Mouse (Mus musculus) heart, embryonic 15.5 days (tissue): ENCODE data around the gene Olfr775. TPM values are rescaled to one million over a fixed set of nuclear protein-coding genes. Genes with fewer than 3 reads are reported as not detected.

Experiments
- ATAC-seq: fragments of 200-750 bp; cut with Nextera tagmentation; replicated peaks from 2 replicates; pipeline ENCODE4 v1.8.0; 2017; ENCODE audit warnings: low read depth, moderate TSS enrichment; ENCODE audit not compliant: insufficient number of reproducible peaks, insufficient read depth, low FRiP score
- H3K27ac ChIP-seq: fragments of 300-500 bp; sonication (generic); 2 replicates; pipeline ENCODE4 v1.5.1; 2015; ENCODE audit warnings: mild to moderate bottlenecking, inconsistent platforms
- H3K27me3 ChIP-seq: fragments of 300-500 bp; sonication (generic); 2 replicates; pipeline ENCODE4 v1.6.1; 2015; ENCODE audit warnings: inconsistent platforms
- H3K36me3 ChIP-seq: fragments of 300-500 bp; sonication (generic); 2 replicates; pipeline ENCODE4 v1.6.1; 2015; ENCODE audit warnings: mild to moderate bottlenecking, inconsistent platforms
- H3K4me1 ChIP-seq: fragments of 300-500 bp; sonication (generic); replicated peaks from 2 replicates; pipeline ENCODE4 v1.6.1; 2015; ENCODE audit warnings: inconsistent platforms
- H3K4me2 ChIP-seq: fragments of 300-500 bp; sonication (generic); 2 replicates; pipeline ENCODE4 v1.6.1; 2015; ENCODE audit warnings: inconsistent platforms, mild to moderate bottlenecking, moderate library complexity
- H3K4me3 ChIP-seq: fragments of 300-500 bp; sonication (generic); 2 replicates; pipeline ENCODE4 v1.5.1; 2015; ENCODE audit warnings: mild to moderate bottlenecking, inconsistent platforms
- H3K9ac ChIP-seq: fragments of 300-500 bp; sonication (generic); 2 replicates; pipeline ENCODE4 v1.6.1; 2015; ENCODE audit warnings: mild to moderate bottlenecking, inconsistent platforms
- H3K9me3 ChIP-seq: fragments of 300-500 bp; sonication (generic); replicated peaks from 2 replicates; pipeline ENCODE4 v1.6.1; 2016; ENCODE audit warnings: inconsistent platforms
- WGBS: fragments of 180-500 bp; shearing (Covaris S2); methylation state at CpG from one replicate; pipeline ENCODE4 v1.1.7; 2015; ENCODE audit warnings: mixed read lengths; 5-methylcytosine and 5-hydroxymethylcytosine counted together
- polyA plus RNA-seq: library from polyadenylated mRNA; unstranded; fragments of >200 nt; fragmentation: Nextera tagmentation; extraction: Ambion mirVana; gene quantifications from 2 replicates; pipeline ENCODE4 v1.2.1, GENCODE M21; 2015

Olfr775 gene
- polyA plus RNA-seq = not detected in 2 replicates

- Histone ChIP-seq H3K9ac (no peak within 1 kb of the TSS), H3K36me3 (no peaks in the 10 kb centered on the region), H3K4me3 (no peak within 1 kb of the TSS), H3K4me1 (no peaks in the 10 kb centered on the region), H3K27me3 (no peaks in the 10 kb centered on the region), H3K27ac (no peak within 1 kb of the TSS), H3K4me2 (no peak within 1 kb of the TSS), H3K9me3 (no peaks in the 10 kb centered on the region)
- no peak for ATAC-seq
- WGBS = 70% methylated on average over 3 of the region's 3 CpGs
Measured at GRCm38 (mm10) chr10:129248112-129248511, at the start of gene Olfr775. Gene Olfr775, plus strand, starts transcription at chr10:129248412.

GRCm38 (mm10) chr10:129230737-129231136 is 17.5 kb upstream of the Olfr775 start:
- 59% methylated on average over 1 of the region's 1 CpGs for whole genome bisulfite sequencing
- no peak for ATAC-seq
- H3K27me3 ChIP-seq = no peaks in the 10 kb centered on the region
- no peaks in the 10 kb centered on the region for H3K4me1 ChIP-seq
- H3K4me2 ChIP-seq = no peak overlapping the region
- no peaks in the 10 kb centered on the region for H3K9me3 ChIP-seq
- no peak overlapping the region for H3K4me3 ChIP-seq
- H3K9ac ChIP-seq = no peak overlapping the region
- no peaks in the 10 kb centered on the region for H3K36me3 ChIP-seq
- no peak overlapping the region for H3K27ac ChIP-seq

- Histone ChIP-seq H3K4me1 (no peaks in the 10 kb centered on the region), H3K4me2 (no peak within 1 kb of the TSS), H3K27me3 (no peaks in the 10 kb centered on the region), H3K27ac (no peak within 1 kb of the TSS), H3K9me3 (no peaks in the 10 kb centered on the region), H3K4me3 (no peak within 1 kb of the TSS), H3K36me3 (no peaks in the 10 kb centered on the region), H3K9ac (no peak within 1 kb of the TSS)
- no peak for ATAC-seq
- WGBS = 67% methylated on average over 2 of the region's 2 CpGs
Measured at GRCm38 (mm10) chr10:129235904-129236303, 12.3 kb upstream of the Olfr775 start, which contains the start of gene Olfr774. Gene Olfr774, plus strand, starts transcription at chr10:129236204.

GRCm38 (mm10) chr10:129258827-129259226 is 10.6 kb downstream of the Olfr775 start, which contains the start of gene Olfr776:
Gene Olfr776, plus strand, starts transcription at chr10:129259127.
- no peak for ATAC-seq
- Histone ChIP-seq H3K27ac (no peak within 1 kb of the TSS), H3K9me3 (no peaks in the 10 kb centered on the region), H3K4me1 (no peaks in the 10 kb centered on the region), H3K27me3 (no peaks in the 10 kb centered on the region), H3K4me3 (no peak within 1 kb of the TSS), H3K4me2 (no peak within 1 kb of the TSS), H3K9ac (no peak within 1 kb of the TSS), H3K36me3 (no peaks in the 10 kb centered on the region)

- Histone ChIP-seq H3K27me3 (no peaks in the 10 kb centered on the region), H3K4me3 (no peak within 1 kb of the TSS), H3K27ac (no peak within 1 kb of the TSS), H3K36me3 (no peaks in the 10 kb centered on the region), H3K4me2 (no peak within 1 kb of the TSS), H3K9me3 (no peaks in the 10 kb centered on the region), H3K4me1 (no peaks in the 10 kb centered on the region), H3K9ac (no peak within 1 kb of the TSS)
- no peak for ATAC-seq
- WGBS = 79% methylated on average over 2 of the region's 2 CpGs
Measured at GRCm38 (mm10) chr10:129271081-129271535, 22.9 kb downstream of the Olfr775 start, which contains the start of gene Olfr777. Gene Olfr777, minus strand, starts transcription at chr10:129271485.

Other genes starting within 250 kb of the Olfr775 start
- gene Olfr763, start 237.6 kb upstream of the Olfr775 start, polyA plus RNA-seq = not detected in 2 replicates
- not detected in 2 replicates for gene Olfr764-ps1, start 208.5 kb upstream of the Olfr775 start, polyA plus RNA-seq
- gene Olfr765, start 198.4 kb upstream of the Olfr775 start, polyA plus RNA-seq = not detected in 2 replicates
- gene Olfr766-ps1, start 179.4 kb upstream of the Olfr775 start, polyA plus RNA-seq = not detected in 2 replicates
- gene Olfr767, start 165.5 kb upstream of the Olfr775 start, polyA plus RNA-seq = not detected in 2 replicates
- not detected in 2 replicates for gene Olfr768, start 149.0 kb upstream of the Olfr775 start, polyA plus RNA-seq
- not detected in 2 replicates for gene Olfr769, start 130.6 kb upstream of the Olfr775 start, polyA plus RNA-seq
- gene Olfr770, start 109.4 kb upstream of the Olfr775 start, polyA plus RNA-seq = not detected in 2 replicates
- gene Olfr771, start 83.7 kb upstream of the Olfr775 start, polyA plus RNA-seq = not detected in 2 replicates
- gene Olfr772, start 70.5 kb upstream of the Olfr775 start, polyA plus RNA-seq = not detected in 2 replicates
- not detected in 2 replicates for gene Olfr773, start 61.0 kb upstream of the Olfr775 start, polyA plus RNA-seq
- not detected in 2 replicates for gene Olfr774, start 12.2 kb upstream of the Olfr775 start, polyA plus RNA-seq
- not detected in 2 replicates for gene Olfr776, start 10.7 kb downstream of the Olfr775 start, polyA plus RNA-seq
- not detected in 2 replicates for gene Olfr777, start 23.1 kb downstream of the Olfr775 start, polyA plus RNA-seq
- gene Olfr780, start 69.7 kb downstream of the Olfr775 start, polyA plus RNA-seq = not detected in 2 replicates
- gene Olfr781, start 80.4 kb downstream of the Olfr775 start, polyA plus RNA-seq = not detected in 2 replicates
- gene Olfr782, start 100.4 kb downstream of the Olfr775 start, polyA plus RNA-seq = not detected in 2 replicates
- 0.04 and 0.09 TPM in 2 replicates for gene Olfr784, start 135.7 kb downstream of the Olfr775 start, polyA plus RNA-seq
- gene Olfr785, start 157.0 kb downstream of the Olfr775 start, polyA plus RNA-seq = not detected in 2 replicates
- not detected in 2 replicates for gene Olfr786, start 178.9 kb downstream of the Olfr775 start, polyA plus RNA-seq
- gene Olfr787, start 213.4 kb downstream of the Olfr775 start, polyA plus RNA-seq = not detected in 2 replicates
- gene Olfr788, start 222.6 kb downstream of the Olfr775 start, polyA plus RNA-seq = not detected in 2 replicates
- gene Olfr789, start 236.3 kb downstream of the Olfr775 start, polyA plus RNA-seq = not detected in 2 replicates